Mouse (Mus musculus): ENCODE data around the gene Cd46. TPM values are rescaled to one million over a fixed set of nuclear protein-coding genes. Genes with fewer than 3 reads are reported as not detected.

The Cd46 gene
- polyA plus RNA-seq, 1 experiment from 2014 or later, result 0.80 TPM

MicroRNA genes within 50 kb of the gene (microRNA counts, 519-probe panel; counts per million panel counts)
- microRNA mmu-miR-29b, result 2,577 counts per million, percentile 26 among the panel's probes with 10 or more counts
- 3,803 counts per million, percentile 58 among the panel's probes with 10 or more counts for microRNA mmu-miR-29c

Small RNA genes lying within 50 kb of the gene (microRNA-seq; reads per million reads assigned to microRNA genes)
- gene Mir29b-2 (ENCODE audit: borderline number of aligned reads), result not detected
- 120 reads per million, percentile 44 among the genes with 10 or more reads in this experiment for gene Mir29c (ENCODE audit: borderline number of aligned reads)

Other genes starting within 250 kb of the Cd46 start
- 71.9 and 72.1 TPM in 2 replicates for gene Cd34, start 153.4 kb downstream of the Cd46 start, polyA plus RNA-seq (2014; fragmentation: Nextera tagmentation; extraction: Ambion mirVana)
- 44.6 and 45.7 TPM in 2 replicates for gene Cr1l, start 39.3 kb upstream of the Cd46 start, polyA plus RNA-seq (2014; fragmentation: Nextera tagmentation; extraction: Ambion mirVana)
- 0.17 and 0.39 TPM in 2 replicates for gene Cr2, start 84.5 kb upstream of the Cd46 start, polyA plus RNA-seq (2014; fragmentation: Nextera tagmentation; extraction: Ambion mirVana)